Mouse (Mus musculus) limb, embryonic 10.5 days (tissue): ENCODE data around the gene A030003K21Rik. TPM values are rescaled to one million over a fixed set of nuclear protein-coding genes. Genes with fewer than 3 reads are reported as not detected.

Source experiments
- polyA plus RNA-seq: library from polyadenylated mRNA; unstranded; fragments of >200 nt; fragmentation: Nextera tagmentation; extraction: Ambion mirVana; gene quantifications from 2 replicates; pipeline ENCODE4 v1.2.1, GENCODE M21; 2016

A030003K21Rik gene
- polyA plus RNA-seq, 1 experiment from 2014 or later: not detected

Other genes starting within 250 kb of the A030003K21Rik start
- gene Mff, start 218.5 kb downstream of the A030003K21Rik start, polyA plus RNA-seq: 182 and 216 TPM in 2 replicates
- gene Tm4sf20, start 174.9 kb downstream of the A030003K21Rik start, polyA plus RNA-seq: 0.25 TPM in 1 of 2 replicates, not detected in the other
- not detected in 2 replicates for gene Gm47791, start 172.1 kb downstream of the A030003K21Rik start, polyA plus RNA-seq
- 26.9 and 30.5 TPM in 2 replicates for gene Agfg1, start 103.9 kb downstream of the A030003K21Rik start, polyA plus RNA-seq
- gene A030005L19Rik, start 30.1 kb downstream of the A030003K21Rik start, polyA plus RNA-seq: 0.19 TPM in 1 of 2 replicates, not detected in the other
- not detected in 2 replicates for gene A030014E15Rik, start 18.5 kb downstream of the A030003K21Rik start, polyA plus RNA-seq
- not detected in 2 replicates for gene Gm6217, start 12.0 kb downstream of the A030003K21Rik start, polyA plus RNA-seq
- not detected in 2 replicates for gene Gm7544, start 12.6 kb upstream of the A030003K21Rik start, polyA plus RNA-seq
- not detected in 2 replicates for gene Gm47955, start 16.9 kb upstream of the A030003K21Rik start, polyA plus RNA-seq
- gene Gm47959, start 57.2 kb upstream of the A030003K21Rik start, polyA plus RNA-seq: not detected in 2 replicates
- 0.33 and 0.45 TPM in 2 replicates for gene Slc19a3, start 95.1 kb upstream of the A030003K21Rik start, polyA plus RNA-seq
- not detected in 2 replicates for gene Krtap28-10, start 99.1 kb upstream of the A030003K21Rik start, polyA plus RNA-seq
- gene Gm47969, start 101.5 kb upstream of the A030003K21Rik start, polyA plus RNA-seq: not detected in 2 replicates
- gene A030005K14Rik, start 116.0 kb upstream of the A030003K21Rik start, polyA plus RNA-seq: not detected in 2 replicates
- not detected in 2 replicates for gene Krtap28-13, start 117.5 kb upstream of the A030003K21Rik start, polyA plus RNA-seq
- gene Ccl20, start 173.4 kb upstream of the A030003K21Rik start, polyA plus RNA-seq: not detected in 2 replicates
- gene Daw1, start 216.4 kb upstream of the A030003K21Rik start, polyA plus RNA-seq: not detected in 2 replicates